Mouse (Mus musculus) heart, adult 11 months (tissue): ENCODE measurements around the gene Tmem229b.
"Not testable (repeated sequence)": the region's sequence is repeated elsewhere in the genome, so short reads cannot be mapped to it uniquely, and the experiment has no call there.

ENCODE experiments used
- DNase-seq: peaks from one replicate; pipeline ENCODE4 v3.0.0; 2022

Gene Tmem229b

DNA sequence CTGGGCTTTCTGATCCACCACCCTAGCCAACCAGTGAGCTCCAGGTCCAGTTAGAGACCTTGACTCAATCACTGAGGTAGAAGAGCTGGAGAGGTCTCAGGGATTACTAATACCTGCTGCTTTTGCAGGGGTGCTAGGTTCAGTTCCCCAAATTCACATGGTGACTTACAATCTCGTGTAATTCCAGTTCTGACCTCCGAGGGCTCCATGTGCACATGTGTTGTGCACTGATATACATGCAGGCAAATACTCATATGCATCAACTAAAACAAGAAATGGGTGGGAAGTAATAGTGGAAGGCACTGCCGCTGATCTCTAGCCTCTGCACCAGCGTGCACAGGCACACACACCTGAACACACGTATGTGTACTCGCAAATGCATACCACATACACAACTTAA, 60.3 kb downstream of the Tmem229b start:
- DNase-seq = no peak

- DNase-seq = no peak
Measured at GRCm38 (mm10) chr12:78942931-78943330, 64.5 kb downstream of the Tmem229b start.

DNA sequence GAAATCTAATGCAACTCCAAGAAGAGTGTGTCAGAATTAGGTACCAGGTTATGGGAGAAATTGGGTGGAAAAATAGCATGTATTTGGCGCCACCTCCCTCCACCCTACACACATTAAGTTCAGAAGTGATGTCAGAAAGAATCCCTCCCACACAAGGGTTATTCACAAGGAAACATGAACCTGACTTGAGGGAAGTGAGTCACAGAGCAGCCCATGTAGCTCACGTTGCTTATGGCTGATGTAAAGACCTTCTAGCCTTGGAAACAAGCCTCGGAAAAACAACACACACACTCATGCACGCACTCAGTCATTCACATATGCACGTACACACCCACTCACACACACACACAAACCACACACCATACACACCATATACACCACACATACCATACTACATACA, 67.3 kb downstream of the Tmem229b start:
- DNase-seq = no peak

DNA sequence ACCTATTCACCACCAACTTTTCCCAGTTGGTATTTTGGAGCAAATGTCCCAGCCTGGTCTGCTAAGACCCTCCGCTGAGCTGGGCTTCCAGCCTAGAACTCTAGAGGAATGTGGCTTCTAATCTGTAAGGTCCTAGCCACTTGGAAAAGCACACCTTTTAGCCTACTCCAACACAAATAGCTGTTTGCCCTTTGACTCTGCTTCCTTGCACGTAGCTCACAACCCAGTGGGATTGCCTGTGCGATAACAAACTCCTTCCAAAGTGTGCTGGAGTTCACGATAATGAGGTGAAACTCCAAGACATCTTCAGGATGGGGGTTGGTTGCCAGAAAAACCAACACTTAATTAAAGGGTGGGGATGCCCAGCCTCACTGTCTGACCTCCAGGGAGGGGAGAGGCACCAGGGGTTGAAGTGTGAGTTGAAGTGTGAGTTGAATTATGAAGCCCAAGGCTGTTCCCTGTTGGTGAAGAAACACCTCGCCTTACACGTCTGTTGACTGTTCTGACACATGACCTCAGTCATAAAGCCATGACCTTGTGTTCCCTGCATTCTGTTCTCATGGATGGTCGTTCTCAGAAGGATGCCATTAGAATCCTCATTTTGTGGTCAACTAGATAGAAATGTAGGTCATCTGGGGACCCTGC, 67.9 kb downstream of the Tmem229b start:
- DNase-seq = no peak

DNA sequence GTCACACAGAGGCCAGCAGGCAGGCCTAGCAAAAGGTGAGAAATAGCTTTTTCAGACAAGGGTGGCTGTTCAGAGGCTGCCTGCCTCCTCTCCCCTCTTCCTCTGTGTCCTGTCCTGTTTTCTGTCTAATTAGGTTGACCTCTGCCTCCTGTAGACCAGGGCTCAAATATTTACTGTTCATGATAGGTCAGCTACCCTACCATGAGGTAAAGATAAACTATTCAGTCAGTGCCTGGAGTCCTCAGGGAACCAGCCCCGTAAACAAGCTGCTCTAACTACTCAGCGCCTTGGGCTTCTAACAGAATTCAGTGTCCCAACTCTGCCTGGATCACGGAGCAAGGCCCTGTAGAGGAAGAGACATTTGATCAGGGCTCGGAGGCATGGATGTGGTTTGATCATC, 70.9 kb downstream of the Tmem229b start:
- peak; percentile 78 for DNase-seq

DNA sequence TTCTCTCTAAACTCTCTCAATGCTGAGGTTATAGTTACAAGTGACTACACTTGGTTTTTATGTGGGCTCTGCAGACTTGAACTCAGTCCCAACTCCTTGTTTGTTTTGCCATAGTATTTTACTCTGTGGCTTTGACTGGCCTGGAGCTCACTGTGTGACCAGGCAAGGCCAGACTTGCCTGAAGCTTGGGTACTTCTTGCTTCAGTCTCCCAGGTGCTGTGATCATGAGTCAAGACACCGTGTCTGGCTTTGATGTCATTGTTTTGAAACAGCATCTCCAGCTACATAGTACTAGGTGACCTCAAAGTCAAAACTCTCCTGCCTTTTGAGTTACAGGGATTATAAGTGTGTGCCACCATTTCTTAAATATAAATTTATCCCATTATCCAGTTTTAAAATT, 77.5 kb downstream of the Tmem229b start:
- DNase-seq = no peak

DNA sequence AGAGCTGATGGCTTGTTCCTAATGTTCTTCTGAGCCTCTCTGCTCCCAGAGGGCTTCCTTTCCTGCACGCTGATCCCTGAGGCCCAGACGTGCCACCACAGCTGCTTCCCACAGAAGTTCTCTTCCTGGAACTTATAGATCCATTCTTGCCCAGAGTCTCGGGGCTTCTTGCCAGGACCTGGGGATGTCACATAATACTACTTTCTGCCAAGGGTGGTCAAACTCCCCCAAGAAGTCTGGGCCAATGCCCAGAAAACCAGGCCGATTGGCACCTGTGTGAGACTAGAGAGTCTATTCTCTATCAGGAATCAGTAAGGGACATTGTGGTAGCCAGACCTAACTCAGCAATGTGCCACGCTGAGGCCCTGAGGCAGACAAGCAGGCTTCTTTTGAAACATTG, 80.1 kb downstream of the Tmem229b start:
- DNase-seq = no peak

DNA sequence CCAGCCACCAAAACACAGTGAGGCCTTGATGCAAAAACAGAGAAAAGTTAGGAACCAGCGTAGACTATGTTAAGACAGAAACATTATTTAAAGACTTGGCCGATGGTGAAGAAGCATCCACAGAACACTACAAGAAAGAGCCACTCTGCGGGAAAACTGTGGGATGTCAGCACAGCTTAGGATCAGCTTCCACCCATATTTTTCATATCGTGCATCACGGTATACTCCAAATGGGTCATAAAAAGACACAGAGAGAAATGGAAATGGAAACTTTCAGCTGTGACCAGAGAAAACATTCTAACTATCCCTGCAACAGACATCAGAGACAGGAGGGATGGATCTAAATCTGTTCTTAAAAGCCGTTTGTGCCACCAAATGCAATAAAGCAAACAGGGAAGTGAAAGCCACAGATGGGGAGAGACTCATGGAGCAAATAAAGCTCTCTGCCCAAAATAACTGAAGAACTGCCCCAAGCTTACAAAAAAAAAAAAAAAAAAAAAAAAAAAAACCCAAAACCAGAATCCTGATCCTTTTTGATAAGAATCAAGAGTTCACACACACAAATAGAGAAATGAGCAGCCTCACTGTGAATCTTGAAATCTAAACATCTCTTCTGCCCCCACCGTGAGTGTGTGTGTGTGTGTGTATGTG, 83.8 kb downstream of the Tmem229b start:
- no peak for DNase-seq

- DNase-seq = not testable (repeated sequence)
Measured at GRCm38 (mm10) chr12:78922977-78923376, 84.5 kb downstream of the Tmem229b start.

DNA sequence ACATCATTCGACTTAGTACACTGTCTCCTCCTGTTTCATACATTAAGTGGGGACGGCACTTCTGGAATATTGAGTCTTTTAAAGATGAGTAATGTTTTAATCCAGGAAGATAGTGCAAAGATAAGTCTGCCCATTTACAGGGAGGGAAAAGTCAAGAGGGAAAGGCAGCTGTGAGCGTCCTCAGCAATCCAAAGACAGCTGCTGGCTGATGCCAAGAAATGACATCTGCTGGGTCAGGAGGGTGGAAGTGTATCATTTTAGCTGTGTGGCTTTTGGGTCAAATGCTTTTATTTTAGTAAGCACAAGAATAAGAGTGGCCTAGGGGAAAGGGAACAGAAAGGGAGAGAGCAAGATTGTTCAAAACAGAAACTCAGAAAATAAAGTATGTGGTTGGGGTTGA, 85.4 kb downstream of the Tmem229b start:
- peak; percentile 92 for DNase-seq

GRCm38 (mm10) chr12:78921421-78921820, 86.0 kb downstream of the Tmem229b start:
- DNase-seq = no peak

- DNase-seq = peak; percentile 93
Measured at GRCm38 (mm10) chr12:78919079-78919712, 88.2 kb downstream of the Tmem229b start.

DNA sequence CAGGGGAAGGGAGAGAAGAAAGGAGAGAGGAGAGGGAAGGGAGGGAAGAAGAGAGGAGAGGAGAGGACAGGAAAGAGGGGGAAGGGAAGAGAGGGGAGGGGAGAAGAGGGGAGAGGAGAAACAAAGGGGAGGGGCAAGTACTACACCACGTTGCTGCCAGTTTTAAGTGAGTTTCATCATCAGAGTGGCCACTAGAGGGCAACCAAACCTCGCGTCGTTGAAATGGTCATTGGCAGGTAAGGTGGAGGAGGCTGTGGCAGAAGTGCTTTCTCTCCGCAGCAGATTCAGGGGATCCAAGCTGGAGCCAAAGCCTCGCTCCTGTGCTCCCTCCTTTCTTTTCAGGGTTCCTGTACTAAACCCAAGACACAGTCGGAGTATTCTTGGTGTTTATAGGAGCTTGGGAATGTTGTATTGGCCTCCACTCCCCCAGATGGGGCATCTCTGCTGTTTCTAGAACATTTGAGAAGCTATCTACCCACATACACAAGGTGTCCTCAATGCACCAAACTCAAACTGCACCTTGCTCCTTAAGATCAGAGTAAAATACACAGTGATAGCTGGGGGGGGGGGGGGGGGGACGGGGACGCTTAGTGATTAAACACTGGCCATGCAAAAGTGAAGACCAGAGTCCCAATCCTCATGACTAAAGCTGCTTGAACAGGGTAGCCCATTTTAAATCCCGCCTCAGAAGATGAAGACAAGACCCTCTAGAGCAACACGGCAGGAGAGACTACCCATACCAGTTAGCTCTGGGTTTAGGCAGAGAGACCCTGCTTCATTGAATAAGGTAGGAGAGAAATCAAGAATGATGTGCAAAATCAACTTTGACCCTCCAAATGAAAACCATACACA, 89.0 kb downstream of the Tmem229b start:
- peak; percentile 96 for DNase-seq

GRCm38 (mm10) chr12:78916278-78916677, 91.1 kb downstream of the Tmem229b start:
- no peak for DNase-seq

DNA sequence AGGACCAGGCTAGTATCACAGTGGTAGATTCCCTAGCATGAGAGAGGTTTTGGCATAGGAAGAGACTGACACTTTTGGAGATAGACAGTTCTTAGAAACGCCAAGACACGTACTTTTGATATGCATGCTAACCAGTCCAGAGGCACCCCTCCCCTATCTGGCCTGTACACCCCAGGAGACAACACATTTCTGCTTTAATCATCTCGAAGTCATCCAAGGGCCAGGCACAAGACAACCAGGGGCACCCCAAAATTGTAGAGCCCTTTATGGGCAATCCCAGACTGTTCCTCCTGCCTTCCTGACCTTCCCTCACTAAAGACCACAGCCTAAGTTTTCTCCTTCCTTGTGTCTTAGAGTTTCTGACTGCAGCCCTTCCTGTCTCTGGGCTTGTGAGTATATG, 91.9 kb downstream of the Tmem229b start:
- no peak for DNase-seq

- DNase-seq = no peak
Measured at GRCm38 (mm10) chr12:78914458-78914857, 93.0 kb downstream of the Tmem229b start.
